Mouse (Mus musculus): ENCODE measurements around the gene Tnf.

- TF ChIP-seq POLR2A (IDR thresholded peaks at IDR 0.05; ENCODE audit: insufficient read depth, low read depth, low read length) (no peak), CTCF (IDR thresholded peaks at IDR 0.05; ENCODE audit: insufficient read depth, low read depth, low read length) (no peak)
These were observed 13.7 kb downstream of the Tnf start, which contains the start of gene Lst1 for GRCm38 (mm10) chr17:35187959-35188610.

Data from olfactory bulb, adult 2 months (tissue).